Mouse (Mus musculus): ENCODE results near the gene Capg. TPM values are rescaled to one million over a fixed set of nuclear protein-coding genes. Genes with fewer than 3 reads are reported as not detected.

The Capg gene
- polyA plus RNA-seq, 1 experiment, result 3.1 TPM

- H3K4me1 ChIP-seq (ENCODE audit: control insufficient read depth, insufficient read depth, low read length), result peaks cover 11% of the 10 kb centered on the region
- H3K27ac ChIP-seq (ENCODE audit: insufficient read depth, low read length), result peak overlapping the region; percentile 75
- TF ChIP-seq CTCF (IDR thresholded peaks at IDR 0.05; ENCODE audit: extremely low read depth, insufficient read depth, low read length), result no peak
- no peak for TF ChIP-seq POLR2A (IDR thresholded peaks at IDR 0.05; ENCODE audit: extremely low read depth, insufficient read depth, low read length)
- no peak overlapping the region; the same call in 1 of the 2 replicates for H3K4me3 ChIP-seq (ENCODE audit: insufficient read depth, low read length)
Observed at GRCm38 (mm10) chr6:72513071-72513440, 31.1 kb upstream of the Capg start.

- TF ChIP-seq POLR2A (IDR thresholded peaks at IDR 0.05; ENCODE audit: extremely low read depth, insufficient read depth, low read length) (no peak), CTCF (IDR thresholded peaks at IDR 0.05; ENCODE audit: extremely low read depth, insufficient read depth, low read length) (no peak)
- Histone ChIP-seq H3K4me3 (ENCODE audit: insufficient read depth, low read length) (no peak overlapping the region), H3K4me1 (ENCODE audit: control insufficient read depth, insufficient read depth, low read length) (peaks cover 17% of the 10 kb centered on the region), H3K27ac (ENCODE audit: insufficient read depth, low read length) (no peak overlapping the region)
Observed at GRCm38 (mm10) chr6:72515644-72516043, 28.5 kb upstream of the Capg start.

- TF ChIP-seq POLR2A (IDR thresholded peaks at IDR 0.05; ENCODE audit: extremely low read depth, insufficient read depth, low read length) (no peak), CTCF (IDR thresholded peaks at IDR 0.05; ENCODE audit: extremely low read depth, insufficient read depth, low read length) (no peak)
- no peak overlapping the region for H3K4me3 ChIP-seq (ENCODE audit: insufficient read depth, low read length)
- H3K4me1 ChIP-seq (ENCODE audit: control insufficient read depth, insufficient read depth, low read length), result peaks cover 9% of the 10 kb centered on the region
- no peak overlapping the region for H3K27ac ChIP-seq (ENCODE audit: insufficient read depth, low read length)
Observed at GRCm38 (mm10) chr6:72518842-72519241, 25.3 kb upstream of the Capg start.

- H3K4me1 ChIP-seq (ENCODE audit: control insufficient read depth, insufficient read depth, low read length), result peaks cover 9% of the 10 kb centered on the region
- TF ChIP-seq CTCF (IDR thresholded peaks at IDR 0.05; ENCODE audit: extremely low read depth, insufficient read depth, low read length), result no peak
- H3K4me3 ChIP-seq (ENCODE audit: insufficient read depth, low read length), result no peak overlapping the region
- peak overlapping the region; percentile 68; the same call in 1 of the 2 replicates for H3K27ac ChIP-seq (ENCODE audit: insufficient read depth, low read length)
Observed at GRCm38 (mm10) chr6:72519303-72519702, 24.9 kb upstream of the Capg start.

GRCm38 (mm10) chr6:72519892-72520663 is 24.1 kb upstream of the Capg start:
- H3K27ac ChIP-seq (ENCODE audit: insufficient read depth, low read length), result no peak overlapping the region
- H3K4me1 ChIP-seq (ENCODE audit: control insufficient read depth, insufficient read depth, low read length), result peaks cover 9% of the 10 kb centered on the region
- H3K4me3 ChIP-seq (ENCODE audit: insufficient read depth, low read length), result no peak overlapping the region
- 0 out of 2 replicates have a peak, but pooled peaks have one; percentile 26 for TF ChIP-seq POLR2A (IDR thresholded peaks at IDR 0.05; ENCODE audit: extremely low read depth, insufficient read depth, low read length)
- TF ChIP-seq CTCF (IDR thresholded peaks at IDR 0.05; ENCODE audit: extremely low read depth, insufficient read depth, low read length), result no peak

GRCm38 (mm10) chr6:72520904-72521303 is 23.3 kb upstream of the Capg start:
- TF ChIP-seq POLR2A (IDR thresholded peaks at IDR 0.05; ENCODE audit: extremely low read depth, insufficient read depth, low read length) (no peak), CTCF (IDR thresholded peaks at IDR 0.05; ENCODE audit: extremely low read depth, insufficient read depth, low read length) (no peak)
- Histone ChIP-seq H3K4me3 (ENCODE audit: insufficient read depth, low read length) (no peak overlapping the region), H3K27ac (ENCODE audit: insufficient read depth, low read length) (no peak overlapping the region), H3K4me1 (ENCODE audit: control insufficient read depth, insufficient read depth, low read length) (peaks cover 9% of the 10 kb centered on the region)

GRCm38 (mm10) chr6:72521607-72522006 is 22.6 kb upstream of the Capg start, which contains the start of gene Sh2d6:
Gene Sh2d6 (minus strand): TSS chr6:72521707.
- H3K4me1 ChIP-seq (ENCODE audit: control insufficient read depth, insufficient read depth, low read length), result peaks cover 9% of the 10 kb centered on the region
- no peak within 1 kb of the TSS for H3K27ac ChIP-seq (ENCODE audit: insufficient read depth, low read length)
- no peak within 1 kb of the TSS for H3K4me3 ChIP-seq (ENCODE audit: insufficient read depth, low read length)
- no peak for TF ChIP-seq POLR2A (IDR thresholded peaks at IDR 0.05; ENCODE audit: extremely low read depth, insufficient read depth, low read length)
- no peak for TF ChIP-seq CTCF (IDR thresholded peaks at IDR 0.05; ENCODE audit: extremely low read depth, insufficient read depth, low read length)

- TF ChIP-seq POLR2A (IDR thresholded peaks at IDR 0.05; ENCODE audit: extremely low read depth, insufficient read depth, low read length), result no peak
- no peak for TF ChIP-seq CTCF (IDR thresholded peaks at IDR 0.05; ENCODE audit: extremely low read depth, insufficient read depth, low read length)
- Histone ChIP-seq H3K27ac (ENCODE audit: insufficient read depth, low read length) (no peak overlapping the region), H3K4me1 (ENCODE audit: control insufficient read depth, insufficient read depth, low read length) (peaks cover 9% of the 10 kb centered on the region), H3K4me3 (ENCODE audit: insufficient read depth, low read length) (no peak overlapping the region)
Observed at GRCm38 (mm10) chr6:72522288-72522687, 21.9 kb upstream of the Capg start.

GRCm38 (mm10) chr6:72523222-72523621 is 21.0 kb upstream of the Capg start:
- no peak for TF ChIP-seq POLR2A (IDR thresholded peaks at IDR 0.05; ENCODE audit: extremely low read depth, insufficient read depth, low read length)
- no peak for TF ChIP-seq CTCF (IDR thresholded peaks at IDR 0.05; ENCODE audit: extremely low read depth, insufficient read depth, low read length)
- H3K27ac ChIP-seq (ENCODE audit: insufficient read depth, low read length), result no peak overlapping the region
- peaks cover 9% of the 10 kb centered on the region for H3K4me1 ChIP-seq (ENCODE audit: control insufficient read depth, insufficient read depth, low read length)
- no peak overlapping the region for H3K4me3 ChIP-seq (ENCODE audit: insufficient read depth, low read length)

GRCm38 (mm10) chr6:72524160-72524559 is 20.0 kb upstream of the Capg start:
- TF ChIP-seq CTCF (IDR thresholded peaks at IDR 0.05; ENCODE audit: extremely low read depth, insufficient read depth, low read length) (no peak), POLR2A (IDR thresholded peaks at IDR 0.05; ENCODE audit: extremely low read depth, insufficient read depth, low read length) (no peak)
- H3K4me1 ChIP-seq (ENCODE audit: control insufficient read depth, insufficient read depth, low read length), result peaks cover 6% of the 10 kb centered on the region; the same call in 1 of the 2 replicates
- no peak overlapping the region for H3K4me3 ChIP-seq (ENCODE audit: insufficient read depth, low read length)
- H3K27ac ChIP-seq (ENCODE audit: insufficient read depth, low read length), result no peak overlapping the region
